Mouse (Mus musculus) Muller cell, postnatal 12 days (primary cell): ENCODE measurements at regions not wholly inside any gene's neighbourhood (a gene's known extent, or its start where the extent isn't known, plus 50 kb on each side); places are given as distances from the start of the nearest gene placed in this dataset.
A peak's percentile ranks its signal among the peaks of the same experiment; 100 is the strongest.

ENCODE experiments used
- DNase-seq: peaks from one replicate; pipeline ENCODE4 v3.0.0-alpha.2; 2015; ENCODE audit errors: inconsistent ontology term

DNA sequence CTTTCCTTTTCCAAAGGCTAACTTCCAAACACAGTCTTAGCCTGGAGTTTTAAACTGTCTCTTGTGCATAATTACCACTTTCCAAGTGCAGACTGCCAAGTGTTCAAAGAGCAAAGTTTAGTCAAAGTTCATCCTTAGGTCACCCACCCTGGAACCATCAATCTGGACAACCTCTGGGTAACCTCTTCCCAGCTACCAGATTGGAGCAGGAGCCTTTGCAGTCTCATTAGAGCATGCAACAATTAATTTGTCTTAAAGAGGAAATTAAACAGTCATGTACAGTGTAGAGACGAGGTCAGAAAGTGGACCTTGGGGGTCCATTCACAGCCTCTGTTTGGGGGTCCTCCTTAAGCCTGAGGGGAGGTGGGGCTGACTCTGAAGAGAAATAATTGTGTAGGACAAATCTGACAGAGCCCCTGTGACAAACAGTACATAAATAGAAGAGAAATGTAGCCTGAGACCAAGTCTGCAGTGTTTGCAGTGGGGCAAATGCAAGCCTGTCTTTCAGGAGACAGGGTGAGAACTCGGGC lies 292.9 kb downstream of the Tmem161b start:
- peak; percentile 17 for DNase-seq
